Mouse (Mus musculus): ENCODE measurements at regions not wholly inside any gene's neighbourhood (a gene's known extent, or its start where the extent isn't known, plus 50 kb on each side); places are given as distances from the start of the nearest gene placed in this dataset.

DNA sequence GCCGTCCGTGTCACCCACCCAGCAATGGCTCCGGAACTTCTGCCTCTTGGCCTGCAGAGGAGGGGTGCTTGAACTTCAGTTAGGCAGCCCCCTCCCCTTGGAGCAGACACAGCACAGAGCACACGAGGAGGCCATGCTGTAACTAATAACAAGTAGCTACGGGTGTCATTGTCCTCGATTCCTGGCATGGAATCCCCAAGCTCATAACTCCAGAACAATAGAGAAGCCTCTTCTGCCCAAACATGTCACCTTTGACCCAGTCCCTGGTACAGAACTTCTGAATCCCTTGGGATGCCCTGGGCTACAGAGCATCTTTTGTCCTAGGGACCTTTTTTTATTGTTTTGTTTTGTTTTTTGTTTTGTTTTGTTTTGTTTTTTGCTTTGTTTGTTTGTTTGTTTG, 165.5 kb downstream of the Ly86 start:
- DNase-seq (ENCODE audit: low read depth, low spot score): no peak
- Histone ChIP-seq H3K27me3 (ENCODE audit: control insufficient read depth, insufficient read depth, low read length, poor library complexity, severe bottlenecking) (no peaks in the 10 kb centered on the region), H3K36me3 (ENCODE audit: control insufficient read depth, insufficient read depth, low read length, poor library complexity, severe bottlenecking) (no peaks in the 10 kb centered on the region)

DNA sequence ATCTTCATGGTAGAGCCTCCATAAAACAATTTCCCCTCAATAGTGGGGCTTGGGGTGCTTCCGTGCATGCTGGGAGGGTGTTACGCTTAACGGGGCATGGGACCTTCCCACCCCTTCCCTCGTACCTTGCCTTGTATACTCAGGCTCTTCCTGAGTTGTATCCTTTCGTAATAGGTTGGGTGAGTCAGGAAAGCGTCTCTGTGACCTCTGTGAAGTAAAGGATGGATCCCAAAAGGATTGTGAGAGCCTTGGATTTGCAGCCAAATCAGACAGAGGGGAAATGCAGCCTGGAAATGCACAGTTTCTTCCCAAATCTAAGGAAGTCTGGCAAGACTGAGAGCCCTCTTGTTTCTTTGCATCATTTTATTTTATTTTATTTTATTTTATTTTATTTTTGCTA, 166.0 kb downstream of the Ly86 start:
- DNase-seq (ENCODE audit: low read depth, low spot score): no peak

DNA sequence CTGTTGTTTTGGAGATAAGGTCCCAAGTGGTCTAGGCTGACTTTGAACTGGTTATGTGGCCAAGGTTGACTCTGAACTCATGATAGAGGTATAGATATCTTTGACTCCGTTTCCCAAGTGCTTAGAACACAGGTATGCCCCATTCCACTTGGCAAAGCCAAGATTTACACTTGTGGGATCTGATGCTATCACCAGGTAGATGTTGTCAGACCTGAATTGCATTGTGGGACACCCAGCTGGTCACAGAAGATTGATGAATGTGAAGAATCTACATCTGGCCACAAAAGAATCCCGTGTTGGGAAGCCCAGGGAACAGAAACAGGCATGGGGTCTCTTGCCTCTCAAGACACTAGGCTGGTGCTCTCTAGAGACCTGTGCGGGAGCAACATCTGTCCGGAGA, 166.4 kb downstream of the Ly86 start:
- H3K27me3 ChIP-seq (ENCODE audit: control insufficient read depth, insufficient read depth, low read length, poor library complexity, severe bottlenecking): no peaks in the 10 kb centered on the region
- no peaks in the 10 kb centered on the region for H3K36me3 ChIP-seq (ENCODE audit: control insufficient read depth, insufficient read depth, low read length, poor library complexity, severe bottlenecking)
- DNase-seq (ENCODE audit: low read depth, low spot score): no peak

More for the DNA sequence above, 166.0 kb downstream of the Ly86 start:
- Histone ChIP-seq H3K27me3 (ENCODE audit: control insufficient read depth, insufficient read depth, low read length, poor library complexity, severe bottlenecking) (no peaks in the 10 kb centered on the region), H3K36me3 (ENCODE audit: control insufficient read depth, insufficient read depth, low read length, poor library complexity, severe bottlenecking) (no peaks in the 10 kb centered on the region)

DNA sequence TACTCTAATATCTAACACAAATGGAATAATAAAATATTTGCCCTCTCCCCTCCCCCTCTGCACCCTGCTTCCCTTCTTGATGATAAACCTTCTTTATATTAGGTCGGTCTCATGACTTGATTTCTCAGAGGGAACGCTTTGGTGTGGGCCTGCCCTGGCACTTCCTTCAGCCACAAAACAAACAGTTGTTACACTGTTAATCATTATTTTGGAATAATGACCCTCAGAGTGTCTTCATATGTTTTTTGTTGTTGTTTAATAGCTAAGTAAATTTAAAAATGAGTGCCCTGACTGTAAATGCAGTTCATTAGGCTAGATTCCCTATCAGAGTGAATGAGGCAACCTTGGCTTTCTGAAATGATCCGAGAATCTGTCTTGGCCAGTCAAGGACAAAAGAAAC, 167.8 kb downstream of the Ly86 start:
- Histone ChIP-seq H3K27me3 (ENCODE audit: control insufficient read depth, insufficient read depth, low read length, poor library complexity, severe bottlenecking) (no peaks in the 10 kb centered on the region), H3K36me3 (ENCODE audit: control insufficient read depth, insufficient read depth, low read length, poor library complexity, severe bottlenecking) (no peaks in the 10 kb centered on the region)
- no peak for DNase-seq (ENCODE audit: low read depth, low spot score)

DNA sequence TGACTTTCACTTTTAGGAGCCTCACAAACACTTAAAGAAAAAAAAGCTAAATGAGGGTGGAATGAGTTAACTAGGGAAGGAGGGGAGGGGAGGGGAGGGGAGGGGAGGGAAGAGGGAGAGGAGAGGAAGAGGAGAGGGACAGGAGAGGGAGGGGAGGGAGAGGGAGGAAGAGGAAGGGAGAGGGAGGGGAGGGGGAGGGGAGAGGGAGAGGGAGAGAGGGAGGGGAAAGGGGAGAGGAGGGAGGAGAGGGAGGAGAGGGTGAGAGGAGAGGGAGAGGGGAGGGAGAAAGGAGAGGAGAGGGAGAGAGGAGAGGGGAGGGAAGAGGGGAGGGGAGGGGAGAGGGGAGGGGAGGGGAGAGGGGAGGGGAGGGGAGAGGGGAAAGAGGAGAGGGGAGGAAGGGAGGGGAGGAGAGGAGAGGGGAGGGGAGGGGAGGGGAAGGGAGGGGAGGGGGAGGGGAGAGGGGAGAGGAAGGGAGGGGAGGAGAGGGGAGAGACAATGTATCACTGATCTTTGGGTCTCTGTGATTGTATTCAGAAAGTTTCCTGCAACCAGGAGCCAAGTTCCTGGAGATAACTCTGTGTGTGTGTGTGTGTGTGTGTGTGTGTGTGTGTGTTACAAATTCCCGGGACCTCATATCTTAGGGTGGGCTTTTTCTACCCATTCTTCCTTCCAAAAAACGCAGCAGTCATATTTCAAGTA, 168.3 kb downstream of the Ly86 start:
- DNase-seq (ENCODE audit: low read depth, low spot score): no peak
- Histone ChIP-seq H3K36me3 (ENCODE audit: control insufficient read depth, insufficient read depth, low read length, poor library complexity, severe bottlenecking) (no peaks in the 10 kb centered on the region), H3K27me3 (ENCODE audit: control insufficient read depth, insufficient read depth, low read length, poor library complexity, severe bottlenecking) (no peaks in the 10 kb centered on the region)

DNA sequence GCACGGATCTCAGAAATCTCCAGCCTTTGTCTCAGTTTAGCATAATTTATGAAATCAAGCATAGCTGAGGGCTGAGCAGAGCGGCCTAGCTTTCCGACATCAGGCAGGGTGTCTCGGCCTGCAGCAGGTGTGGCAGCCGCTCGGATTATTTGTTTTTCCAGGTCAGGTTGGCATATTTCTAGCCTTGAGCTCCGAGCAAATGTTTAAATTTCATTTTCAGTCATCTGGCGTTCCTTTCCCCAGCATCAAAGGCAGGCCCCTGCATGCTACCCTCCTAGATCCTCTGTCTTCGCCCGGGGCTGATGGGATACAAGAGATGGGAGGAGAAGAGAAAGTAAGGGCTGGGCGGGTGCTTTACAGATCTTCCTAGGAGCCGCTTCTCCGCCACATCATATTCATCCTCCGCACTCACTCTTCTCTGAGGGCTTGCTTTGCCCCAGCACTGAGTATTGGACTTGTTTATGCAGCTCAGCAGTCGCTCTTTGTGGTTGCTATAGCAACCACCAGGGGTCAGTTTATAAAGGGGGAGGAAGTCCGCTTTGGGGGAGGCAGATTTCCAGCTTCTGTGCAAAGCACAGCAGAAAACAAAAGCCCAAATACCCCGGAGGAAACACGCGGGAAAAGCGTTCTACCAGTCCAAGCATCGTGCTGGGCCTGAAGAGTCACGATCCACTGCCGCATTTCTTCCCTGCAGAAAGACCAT, 169.0 kb downstream of the Ly86 start:
- DNase-seq (ENCODE audit: low read depth, low spot score): no peak
- Histone ChIP-seq H3K27me3 (ENCODE audit: control insufficient read depth, insufficient read depth, low read length, poor library complexity, severe bottlenecking) (no peaks in the 10 kb centered on the region), H3K36me3 (ENCODE audit: control insufficient read depth, insufficient read depth, low read length, poor library complexity, severe bottlenecking) (no peaks in the 10 kb centered on the region)

DNA sequence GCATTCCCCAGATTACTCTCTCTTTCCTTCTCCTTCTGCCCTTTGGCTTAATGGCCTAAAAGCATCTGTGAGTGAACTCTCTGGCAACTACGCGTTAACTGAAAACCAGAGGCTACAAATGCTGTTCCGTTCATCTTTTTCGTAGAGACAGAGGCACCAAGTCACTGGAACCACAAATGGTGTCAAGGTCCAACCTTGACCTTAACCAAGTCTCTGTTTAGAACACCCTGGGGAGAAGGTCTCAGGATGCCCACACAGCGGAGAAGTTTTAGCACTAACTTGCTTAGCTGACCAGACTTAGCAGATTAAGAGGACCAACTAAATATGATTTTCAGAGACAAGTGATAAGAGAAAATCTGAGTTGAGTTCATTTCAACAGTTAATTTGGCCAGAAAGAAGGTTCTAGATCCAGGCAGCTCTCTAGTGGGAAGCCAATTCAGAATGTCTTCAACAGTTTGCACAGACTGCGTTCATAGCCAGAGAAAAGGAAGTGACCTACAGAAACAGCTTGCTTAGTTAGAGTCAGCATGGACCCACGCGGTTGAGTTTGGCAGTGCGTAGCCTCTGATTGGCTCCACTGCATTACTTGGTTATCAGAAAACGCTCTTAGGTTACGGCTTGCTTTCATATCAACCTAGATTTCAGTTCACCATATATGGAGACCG, 169.8 kb downstream of the Ly86 start:
- H3K36me3 ChIP-seq (ENCODE audit: control insufficient read depth, insufficient read depth, low read length, poor library complexity, severe bottlenecking): no peaks in the 10 kb centered on the region
- H3K27me3 ChIP-seq (ENCODE audit: control insufficient read depth, insufficient read depth, low read length, poor library complexity, severe bottlenecking): no peaks in the 10 kb centered on the region
- DNase-seq (ENCODE audit: low read depth, low spot score): peak; percentile 36

DNA sequence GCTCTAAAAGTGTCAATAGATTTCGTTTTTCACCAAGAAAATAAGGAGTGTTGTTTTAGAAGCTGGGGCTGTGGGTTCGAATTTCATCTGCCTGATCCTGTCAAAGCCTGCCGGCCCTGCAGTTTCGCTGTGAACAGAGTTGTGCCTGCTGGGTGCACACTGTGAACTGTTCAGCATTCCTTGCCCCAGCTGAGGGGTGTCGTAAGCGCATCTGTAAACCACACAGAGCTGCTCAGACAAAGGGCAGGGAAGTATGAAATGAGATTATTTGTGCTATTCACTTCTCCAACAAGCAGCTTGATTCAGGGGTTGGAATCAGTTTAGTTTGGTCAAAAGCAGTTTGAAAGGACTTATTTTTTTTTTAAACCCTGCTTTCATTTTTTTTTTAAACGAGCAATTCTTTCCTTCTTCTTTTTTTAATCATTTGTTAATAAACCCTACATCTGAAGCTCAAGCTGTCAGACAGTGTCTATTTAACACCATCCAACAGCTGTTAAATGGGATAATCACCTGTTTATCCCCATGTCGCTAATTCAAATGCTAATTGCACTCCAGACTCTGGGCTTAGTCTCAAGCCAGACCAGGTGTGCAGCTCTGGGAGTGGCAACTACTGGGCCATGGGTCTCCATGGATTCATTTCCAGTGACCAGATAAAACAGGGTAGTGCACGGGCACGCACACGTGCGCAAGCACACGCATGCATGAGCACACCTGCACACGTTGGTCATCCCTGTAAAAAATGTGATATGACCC, 172.2 kb downstream of the Ly86 start:
- Histone ChIP-seq H3K27me3 (ENCODE audit: control insufficient read depth, insufficient read depth, low read length, poor library complexity, severe bottlenecking) (no peaks in the 10 kb centered on the region), H3K36me3 (ENCODE audit: control insufficient read depth, insufficient read depth, low read length, poor library complexity, severe bottlenecking) (no peaks in the 10 kb centered on the region)
- DNase-seq (ENCODE audit: low read depth, low spot score): no peak

DNA sequence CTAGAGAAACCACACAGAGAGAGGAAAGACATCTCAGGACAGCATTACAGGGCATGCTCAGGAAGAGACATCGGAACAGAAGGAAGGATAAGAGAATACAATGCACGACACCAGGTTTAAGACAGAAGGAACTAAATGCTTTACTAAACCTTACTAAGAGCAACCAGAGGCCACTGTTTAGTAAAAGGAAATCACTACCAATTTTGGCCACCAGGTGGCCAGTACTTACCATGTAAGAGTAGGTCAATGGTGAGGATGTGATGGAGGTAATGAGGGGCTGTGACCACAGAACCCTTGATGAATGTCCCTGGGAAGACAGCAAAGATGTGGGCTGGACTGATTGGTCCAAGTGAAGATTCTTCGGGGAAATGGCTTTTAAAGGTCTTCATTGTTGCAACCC, 174.9 kb downstream of the Ly86 start:
- peak; percentile 84 for DNase-seq (ENCODE audit: low read depth, low spot score)
- H3K36me3 ChIP-seq (ENCODE audit: control insufficient read depth, insufficient read depth, low read length, poor library complexity, severe bottlenecking): no peaks in the 10 kb centered on the region
- no peaks in the 10 kb centered on the region for H3K27me3 ChIP-seq (ENCODE audit: control insufficient read depth, insufficient read depth, low read length, poor library complexity, severe bottlenecking)

DNA sequence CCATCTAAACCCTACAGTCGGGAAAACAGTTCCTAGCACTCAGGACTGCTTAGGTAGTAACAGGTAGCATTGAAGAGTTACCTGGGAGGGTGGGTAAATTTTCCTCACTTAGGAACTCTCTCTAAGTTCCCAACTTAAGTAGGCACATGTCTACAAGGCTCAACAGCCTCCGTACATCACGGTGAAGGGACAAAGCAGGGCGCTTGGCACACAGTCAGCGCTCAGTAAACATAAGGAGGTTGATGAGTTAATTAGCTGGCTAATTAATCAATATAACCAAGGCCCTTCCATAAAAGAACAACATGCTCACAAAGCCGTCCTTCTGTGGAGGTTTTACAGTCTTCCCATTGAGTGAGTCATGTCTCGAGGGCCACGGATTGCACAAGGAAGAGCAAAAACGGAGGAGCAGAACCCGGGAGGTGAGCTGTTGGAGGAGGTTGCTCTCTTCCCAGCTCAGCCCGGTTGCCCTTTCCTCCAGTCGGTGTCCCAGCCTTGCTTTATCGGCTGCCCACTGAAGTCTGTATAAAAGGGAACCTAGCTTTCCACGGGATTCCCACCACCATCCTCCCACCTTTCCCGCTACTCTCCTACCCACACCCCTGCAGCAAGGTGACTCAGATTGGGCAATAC, 180.2 kb downstream of the Ly86 start:
- DNase-seq (ENCODE audit: low read depth, low spot score): no peak
- H3K27me3 ChIP-seq (ENCODE audit: control insufficient read depth, insufficient read depth, low read length, poor library complexity, severe bottlenecking): no peaks in the 10 kb centered on the region
- no peaks in the 10 kb centered on the region for H3K36me3 ChIP-seq (ENCODE audit: control insufficient read depth, insufficient read depth, low read length, poor library complexity, severe bottlenecking)

DNA sequence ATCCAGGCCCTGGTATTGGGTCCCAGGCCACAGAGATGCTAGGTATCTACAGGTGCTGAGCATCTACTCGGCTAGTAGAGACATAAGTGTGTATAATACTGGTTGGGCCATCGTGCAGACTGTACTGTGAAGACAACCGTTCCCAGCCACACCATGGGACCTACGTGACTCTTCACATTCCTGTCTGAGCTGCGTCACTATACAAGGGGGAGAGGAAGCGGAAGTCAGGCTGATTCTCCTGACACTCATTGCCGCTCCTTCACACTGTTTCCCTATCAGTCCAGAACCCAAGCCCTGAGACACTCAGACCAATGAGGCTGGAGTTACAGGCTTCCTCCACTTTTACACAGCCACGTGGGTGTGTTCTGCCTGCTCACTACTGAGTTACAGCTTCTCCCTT, 181.1 kb downstream of the Ly86 start:
- Histone ChIP-seq H3K36me3 (ENCODE audit: control insufficient read depth, insufficient read depth, low read length, poor library complexity, severe bottlenecking) (no peaks in the 10 kb centered on the region), H3K27me3 (ENCODE audit: control insufficient read depth, insufficient read depth, low read length, poor library complexity, severe bottlenecking) (no peaks in the 10 kb centered on the region)
- no peak for DNase-seq (ENCODE audit: low read depth, low spot score)

DNA sequence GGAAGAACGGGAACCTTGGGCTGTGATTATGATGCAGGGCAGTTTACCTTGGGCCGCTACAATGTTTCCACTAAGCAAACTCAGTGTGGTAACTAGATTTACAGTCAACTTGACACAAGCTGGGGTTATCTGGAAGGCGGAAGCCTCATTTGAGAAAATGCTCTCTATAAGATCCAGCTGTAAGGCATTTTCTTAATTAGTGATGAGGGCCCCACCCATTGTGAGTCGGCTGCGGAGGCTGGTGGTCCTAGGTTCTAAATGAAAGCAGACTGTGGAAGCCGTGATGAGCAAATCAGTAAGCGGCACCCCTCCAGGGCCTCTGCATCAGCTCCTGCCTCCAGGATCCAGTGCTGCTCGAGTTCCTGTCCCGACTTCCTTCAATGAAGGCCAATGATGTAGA, 183.4 kb downstream of the Ly86 start:
- Histone ChIP-seq H3K36me3 (ENCODE audit: control insufficient read depth, insufficient read depth, low read length, poor library complexity, severe bottlenecking) (no peaks in the 10 kb centered on the region), H3K27me3 (ENCODE audit: control insufficient read depth, insufficient read depth, low read length, poor library complexity, severe bottlenecking) (no peaks in the 10 kb centered on the region)
- DNase-seq (ENCODE audit: low read depth, low spot score): no peak

DNA sequence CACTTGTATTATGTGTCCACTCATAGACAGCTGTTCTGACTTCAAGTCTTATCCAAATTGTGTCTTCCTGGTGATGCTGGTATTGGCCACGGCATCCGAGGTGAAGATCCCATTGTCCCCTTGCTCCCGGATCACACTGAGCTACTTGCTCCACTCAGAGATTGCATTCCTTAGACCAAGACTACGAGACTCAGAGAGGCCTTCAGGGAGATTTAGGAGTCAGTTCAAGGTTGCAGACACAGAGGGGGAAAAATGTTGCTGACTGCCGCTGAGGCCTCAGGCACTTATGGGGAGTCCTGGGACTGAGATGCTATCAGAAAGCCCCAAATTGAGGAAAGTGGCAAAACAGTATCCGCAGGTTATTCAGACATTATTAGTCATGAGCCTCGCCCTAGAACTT, 183.9 kb downstream of the Ly86 start:
- DNase-seq (ENCODE audit: low read depth, low spot score): no peak
- Histone ChIP-seq H3K27me3 (ENCODE audit: control insufficient read depth, insufficient read depth, low read length, poor library complexity, severe bottlenecking) (no peaks in the 10 kb centered on the region), H3K36me3 (ENCODE audit: control insufficient read depth, insufficient read depth, low read length, poor library complexity, severe bottlenecking) (no peaks in the 10 kb centered on the region)

DNA sequence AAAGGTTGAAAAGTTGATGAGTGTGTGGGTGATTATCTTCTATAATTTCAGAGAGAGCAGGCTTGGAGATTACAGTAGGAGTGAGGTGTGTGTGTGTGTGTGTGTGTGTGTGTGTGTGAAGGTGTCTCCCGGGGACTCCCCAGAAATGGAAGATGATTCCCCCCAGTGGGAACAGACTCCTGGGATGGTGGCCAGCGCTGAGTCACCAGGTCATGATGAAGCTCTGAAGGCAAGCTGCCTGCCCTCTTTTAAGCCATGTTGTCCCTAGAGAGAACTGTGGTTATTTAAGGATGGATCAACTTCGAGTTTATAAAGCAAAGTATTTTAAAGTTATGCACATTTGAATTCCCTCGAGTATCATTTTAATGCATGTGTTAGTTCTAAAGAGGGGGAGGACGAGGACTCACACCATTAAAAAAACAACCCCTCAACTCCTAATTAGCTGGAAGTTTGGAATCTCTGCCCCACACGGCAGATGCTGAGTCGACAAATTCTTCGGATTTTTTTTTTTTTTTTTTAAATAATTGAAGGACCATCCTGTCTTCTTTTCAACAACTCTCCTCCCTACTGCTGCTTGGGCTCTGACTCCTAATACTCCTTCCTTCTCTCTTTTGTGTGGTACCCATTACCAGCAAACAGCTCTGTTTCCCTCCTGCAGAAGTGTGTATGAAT, 186.6 kb downstream of the Ly86 start:
- no peak for DNase-seq (ENCODE audit: low read depth, low spot score)
- Histone ChIP-seq H3K27me3 (ENCODE audit: control insufficient read depth, insufficient read depth, low read length, poor library complexity, severe bottlenecking) (no peaks in the 10 kb centered on the region), H3K36me3 (ENCODE audit: control insufficient read depth, insufficient read depth, low read length, poor library complexity, severe bottlenecking) (no peaks in the 10 kb centered on the region)

Data from splenic B cell, adult 2 months (primary cell).